Mouse (Mus musculus): ENCODE results near the gene Slc7a10. TPM values are rescaled to one million over a fixed set of nuclear protein-coding genes. Genes with fewer than 3 reads are reported as not detected.

Gene Slc7a10
- polyA plus RNA-seq (2014; fragmentation: Nextera tagmentation; extraction: Ambion mirVana), result 0.67 and 1.0 TPM in 2 replicates

- peak within 1 kb of the TSS; percentile 29 for H3K4me3 ChIP-seq (ENCODE audit: low read depth, low read length)
- peak within 1 kb of the TSS; percentile 47 for H3K9ac ChIP-seq (ENCODE audit: low read length)
- H3K4me1 ChIP-seq (replicated peaks; ENCODE audit: control insufficient read depth, insufficient read depth, low read length), result peaks cover 11% of the 10 kb centered on the region; the same call in 1 of the 2 replicates
- H3K27ac ChIP-seq (ENCODE audit: low read depth, low read length), result no peak within 1 kb of the TSS
- DNase-seq (ENCODE audit: low spot score) (peak; percentile 56), ATAC-seq (replicated peaks; ENCODE audit: low FRiP score) (no peak; the same call in 1 of the 2 replicates)
- 2% methylated on average over 43 of the region's 43 CpGs for WGBS
- peak within 1 kb of the TSS; percentile 59 for H3K4me2 ChIP-seq (ENCODE audit: low read depth, low read length, severe bottlenecking)
- H3K36me3 ChIP-seq (ENCODE audit: control insufficient read depth, insufficient read depth, low read length), result no peaks in the 10 kb centered on the region
- peaks cover 4% of the 10 kb centered on the region; the same call in 1 of the 2 replicates for H3K9me3 ChIP-seq (ENCODE audit: control insufficient read depth, low read length)
- peaks cover 42% of the 10 kb centered on the region for H3K27me3 ChIP-seq (ENCODE audit: control insufficient read depth, insufficient read depth, low read length)
Observed at GRCm38 (mm10) chr7:35185889-35186569, at the start of gene Slc7a10. Gene Slc7a10 (plus strand): TSS chr7:35186385.

- Histone ChIP-seq H3K9ac (ENCODE audit: low read length) (no peak overlapping the region), H3K27me3 (ENCODE audit: control insufficient read depth, insufficient read depth, low read length) (no peaks in the 10 kb centered on the region), H3K4me3 (ENCODE audit: low read depth, low read length) (no peak overlapping the region), H3K4me1 (replicated peaks; ENCODE audit: control insufficient read depth, insufficient read depth, low read length) (no peaks in the 10 kb centered on the region), H3K9me3 (ENCODE audit: control insufficient read depth, low read length) (no peaks in the 10 kb centered on the region), H3K4me2 (ENCODE audit: low read depth, low read length, severe bottlenecking) (no peak overlapping the region), H3K27ac (ENCODE audit: low read depth, low read length) (no peak overlapping the region), H3K36me3 (ENCODE audit: control insufficient read depth, insufficient read depth, low read length) (no peaks in the 10 kb centered on the region)
- ATAC-seq (replicated peaks; ENCODE audit: low FRiP score), result no peak
- WGBS, result 79% methylated on average over 1 of the region's 1 CpGs
- no peak for DNase-seq (ENCODE audit: low spot score)
Observed at GRCm38 (mm10) chr7:35137524-35137923, 48.7 kb upstream of the Slc7a10 start.

- Histone ChIP-seq H3K27ac (ENCODE audit: low read depth, low read length) (no peak overlapping the region), H3K4me3 (ENCODE audit: low read depth, low read length) (no peak overlapping the region), H3K36me3 (ENCODE audit: control insufficient read depth, insufficient read depth, low read length) (no peaks in the 10 kb centered on the region), H3K4me1 (replicated peaks; ENCODE audit: control insufficient read depth, insufficient read depth, low read length) (no peaks in the 10 kb centered on the region), H3K9ac (ENCODE audit: low read length) (no peak overlapping the region), H3K27me3 (ENCODE audit: control insufficient read depth, insufficient read depth, low read length) (no peaks in the 10 kb centered on the region), H3K9me3 (ENCODE audit: control insufficient read depth, low read length) (no peaks in the 10 kb centered on the region), H3K4me2 (ENCODE audit: low read depth, low read length, severe bottlenecking) (no peak overlapping the region)
- ATAC-seq (replicated peaks; ENCODE audit: low FRiP score) (no peak), DNase-seq (ENCODE audit: low spot score) (no peak)
- WGBS, result 64% methylated on average over 4 of the region's 4 CpGs
Observed at GRCm38 (mm10) chr7:35138481-35138880, 47.7 kb upstream of the Slc7a10 start.

- H3K9me3 ChIP-seq (ENCODE audit: control insufficient read depth, low read length), result no peaks in the 10 kb centered on the region
- no peaks in the 10 kb centered on the region for H3K4me1 ChIP-seq (replicated peaks; ENCODE audit: control insufficient read depth, insufficient read depth, low read length)
- no peak overlapping the region for H3K4me3 ChIP-seq (ENCODE audit: low read depth, low read length)
- no peaks in the 10 kb centered on the region for H3K36me3 ChIP-seq (ENCODE audit: control insufficient read depth, insufficient read depth, low read length)
- no peak overlapping the region for H3K4me2 ChIP-seq (ENCODE audit: low read depth, low read length, severe bottlenecking)
- ATAC-seq (replicated peaks; ENCODE audit: low FRiP score) (no peak), DNase-seq (ENCODE audit: low spot score) (no peak)
- WGBS, result 83% methylated on average over 5 of the region's 5 CpGs
- H3K9ac ChIP-seq (ENCODE audit: low read length), result no peak overlapping the region
- no peaks in the 10 kb centered on the region for H3K27me3 ChIP-seq (ENCODE audit: control insufficient read depth, insufficient read depth, low read length)
- no peak overlapping the region for H3K27ac ChIP-seq (ENCODE audit: low read depth, low read length)
Observed at GRCm38 (mm10) chr7:35139880-35140279, 46.3 kb upstream of the Slc7a10 start.

GRCm38 (mm10) chr7:35141519-35141918 lies 44.7 kb upstream of the Slc7a10 start:
- DNase-seq (ENCODE audit: low spot score) (no peak), ATAC-seq (replicated peaks; ENCODE audit: low FRiP score) (no peak)
- Histone ChIP-seq H3K27ac (ENCODE audit: low read depth, low read length) (no peak overlapping the region), H3K9ac (ENCODE audit: low read length) (no peak overlapping the region), H3K4me1 (replicated peaks; ENCODE audit: control insufficient read depth, insufficient read depth, low read length) (no peaks in the 10 kb centered on the region), H3K4me3 (ENCODE audit: low read depth, low read length) (no peak overlapping the region), H3K27me3 (ENCODE audit: control insufficient read depth, insufficient read depth, low read length) (no peaks in the 10 kb centered on the region), H3K4me2 (ENCODE audit: low read depth, low read length, severe bottlenecking) (no peak overlapping the region), H3K9me3 (ENCODE audit: control insufficient read depth, low read length) (no peaks in the 10 kb centered on the region), H3K36me3 (ENCODE audit: control insufficient read depth, insufficient read depth, low read length) (no peaks in the 10 kb centered on the region)
- 83% methylated on average over 5 of the region's 5 CpGs for WGBS

- no peak overlapping the region for H3K9ac ChIP-seq (ENCODE audit: low read length)
- H3K27ac ChIP-seq (ENCODE audit: low read depth, low read length), result no peak overlapping the region
- H3K36me3 ChIP-seq (ENCODE audit: control insufficient read depth, insufficient read depth, low read length), result no peaks in the 10 kb centered on the region
- DNase-seq (ENCODE audit: low spot score) (no peak), ATAC-seq (replicated peaks; ENCODE audit: low FRiP score) (no peak)
- H3K4me3 ChIP-seq (ENCODE audit: low read depth, low read length), result no peak overlapping the region
- 77% methylated on average over 8 of the region's 8 CpGs for WGBS
- H3K27me3 ChIP-seq (ENCODE audit: control insufficient read depth, insufficient read depth, low read length), result no peaks in the 10 kb centered on the region
- no peaks in the 10 kb centered on the region for H3K4me1 ChIP-seq (replicated peaks; ENCODE audit: control insufficient read depth, insufficient read depth, low read length)
- no peak overlapping the region for H3K4me2 ChIP-seq (ENCODE audit: low read depth, low read length, severe bottlenecking)
- no peaks in the 10 kb centered on the region for H3K9me3 ChIP-seq (ENCODE audit: control insufficient read depth, low read length)
Observed at GRCm38 (mm10) chr7:35142522-35142921, 43.7 kb upstream of the Slc7a10 start.

- Histone ChIP-seq H3K4me3 (ENCODE audit: low read depth, low read length) (no peak overlapping the region), H3K4me1 (replicated peaks; ENCODE audit: control insufficient read depth, insufficient read depth, low read length) (no peaks in the 10 kb centered on the region), H3K9me3 (ENCODE audit: control insufficient read depth, low read length) (no peaks in the 10 kb centered on the region), H3K27me3 (ENCODE audit: control insufficient read depth, insufficient read depth, low read length) (no peaks in the 10 kb centered on the region), H3K9ac (ENCODE audit: low read length) (no peak overlapping the region), H3K27ac (ENCODE audit: low read depth, low read length) (no peak overlapping the region), H3K4me2 (ENCODE audit: low read depth, low read length, severe bottlenecking) (no peak overlapping the region), H3K36me3 (ENCODE audit: control insufficient read depth, insufficient read depth, low read length) (no peaks in the 10 kb centered on the region)
- ATAC-seq (replicated peaks; ENCODE audit: low FRiP score) (no peak), DNase-seq (ENCODE audit: low spot score) (no peak)
- WGBS, result 69% methylated on average over 6 of the region's 6 CpGs
Observed at GRCm38 (mm10) chr7:35143864-35144618, 42.1 kb upstream of the Slc7a10 start.

- Histone ChIP-seq H3K27ac (ENCODE audit: low read depth, low read length) (no peak overlapping the region), H3K4me3 (ENCODE audit: low read depth, low read length) (no peak overlapping the region), H3K27me3 (ENCODE audit: control insufficient read depth, insufficient read depth, low read length) (no peaks in the 10 kb centered on the region), H3K4me2 (ENCODE audit: low read depth, low read length, severe bottlenecking) (no peak overlapping the region), H3K4me1 (replicated peaks; ENCODE audit: control insufficient read depth, insufficient read depth, low read length) (no peaks in the 10 kb centered on the region), H3K36me3 (ENCODE audit: control insufficient read depth, insufficient read depth, low read length) (no peaks in the 10 kb centered on the region), H3K9ac (ENCODE audit: low read length) (no peak overlapping the region), H3K9me3 (ENCODE audit: control insufficient read depth, low read length) (no peaks in the 10 kb centered on the region)
- DNase-seq (ENCODE audit: low spot score), result no peak
- 85% methylated on average over 9 of the region's 9 CpGs for WGBS
- no peak for ATAC-seq (replicated peaks; ENCODE audit: low FRiP score)
Observed at GRCm38 (mm10) chr7:35145068-35145467, 41.1 kb upstream of the Slc7a10 start.

All from forebrain, embryonic 11.5 days (tissue).